Mouse (Mus musculus) liver, embryonic 14.5 days (tissue): ENCODE results near the gene Speer4b. TPM values are rescaled to one million over a fixed set of nuclear protein-coding genes. Genes with fewer than 3 reads are reported as not detected.

Source experiments
- ATAC-seq: fragments of 200-750 bp; cut with Nextera tagmentation; 2 replicates; pipeline ENCODE4 v1.8.0; 2017; ENCODE audit warnings: moderate number of reproducible peaks, mild to moderate bottlenecking, moderate library complexity; ENCODE audit not compliant: insufficient read depth
- DNase-seq, 3 experiments: peaks; one replicate each; pipeline ENCODE4 v3.0.0-alpha.2; 2012 to 2013; ENCODE audit warnings: low read depth in 3 of 3, low spot score in 3 of 3
- H3K27ac ChIP-seq: fragments of 300-500 bp; sonication (generic); 2 replicates; pipeline ENCODE4 v1.5.1; 2014; ENCODE audit warnings: moderate library complexity, mild to moderate bottlenecking, control low read depth, inconsistent platforms
- H3K27me3 ChIP-seq: fragments of 300-500 bp; sonication (generic); 2 replicates; pipeline ENCODE4 v1.6.1; 2014; ENCODE audit warnings: mild to moderate bottlenecking, low read length, moderate library complexity; ENCODE audit not compliant: control insufficient read depth, insufficient read depth
- H3K36me3 ChIP-seq: fragments of 300-500 bp; sonication (generic); replicated peaks from 2 replicates; pipeline ENCODE4 v1.6.1; 2014; ENCODE audit warnings: low read depth; ENCODE audit not compliant: control insufficient read depth, insufficient read depth
- H3K4me1 ChIP-seq, 2 experiments: fragments of 200-500 bp in 1 of 2; fragments of 300-500 bp in 1 of 2; sonication (generic) in 1 of 2; replicated peaks; 2 replicates each; pipeline ENCODE4 v1.6.1; 2012 to 2014; ENCODE audit warnings: antibody characterized with exemption in 1 of 2, inconsistent platforms in 1 of 2, low read length in 1 of 2; ENCODE audit not compliant: control insufficient read depth in 2 of 2, insufficient read depth in 2 of 2
- H3K4me2 ChIP-seq: fragments of 300-500 bp; sonication (generic); 2 replicates; pipeline ENCODE4 v1.6.1; 2014; ENCODE audit warnings: low read depth, mild to moderate bottlenecking, control low read depth, moderate library complexity
- H3K4me3 ChIP-seq, 2 experiments: fragments of 200-500 bp in 1 of 2; fragments of 300-500 bp in 1 of 2; sonication (generic) in 1 of 2; 2 replicates each; pipeline ENCODE4 v1.5.1; 2012 to 2014; ENCODE audit warnings: low read depth in 2 of 2, low read length in 2 of 2, mild to moderate bottlenecking in 2 of 2, control low read depth in 1 of 2, inconsistent platforms in 1 of 2, moderate library complexity in 1 of 2; ENCODE audit not compliant: insufficient read depth in 1 of 2
- H3K9ac ChIP-seq: fragments of 300-500 bp; sonication (generic); replicated peaks from 2 replicates; pipeline ENCODE4 v1.6.1; 2014; ENCODE audit warnings: mild to moderate bottlenecking, control low read depth, moderate library complexity
- H3K9me3 ChIP-seq: fragments of 300-500 bp; sonication (generic); 2 replicates; pipeline ENCODE4 v1.6.1; 2016; ENCODE audit warnings: low read length, mixed read lengths; ENCODE audit not compliant: control insufficient read depth
- CTCF ChIP-seq: IDR thresholded peaks from 2 replicates; pipeline ENCODE4 v1.5.1; 2016; ENCODE audit warnings: antibody characterized with exemption, low read depth, control low read depth
- EP300 ChIP-seq: IDR thresholded peaks from 2 replicates; pipeline ENCODE4 v1.6.1; 2016; ENCODE audit warnings: antibody characterized with exemption, low read depth
- WGBS: fragments of 180-500 bp; shearing (Covaris S2); extraction: QIAGEN DNeasy Blood & Tissue Kit; methylation state at CpG from one replicate; pipeline ENCODE4 v1.1.7; 2014; ENCODE audit not compliant: insufficient replicate concordance; 5-methylcytosine and 5-hydroxymethylcytosine counted together
- polyA plus RNA-seq, 2 experiments: library from polyadenylated mRNA; depleted of rRNA in 1 of 2; stranded (reverse) in 1 of 2; unstranded in 1 of 2; fragments of >200 nt; fragmentation: Nextera tagmentation in 1 of 2; extraction: Ambion mirVana in 1 of 2; gene quantifications; 2 replicates each; pipeline versions ENCODE4 v1.2.1 to v1.2.3; 2012 to 2014

Gene Speer4b
- polyA plus RNA-seq, 2 experiments, result not detected

DNA sequence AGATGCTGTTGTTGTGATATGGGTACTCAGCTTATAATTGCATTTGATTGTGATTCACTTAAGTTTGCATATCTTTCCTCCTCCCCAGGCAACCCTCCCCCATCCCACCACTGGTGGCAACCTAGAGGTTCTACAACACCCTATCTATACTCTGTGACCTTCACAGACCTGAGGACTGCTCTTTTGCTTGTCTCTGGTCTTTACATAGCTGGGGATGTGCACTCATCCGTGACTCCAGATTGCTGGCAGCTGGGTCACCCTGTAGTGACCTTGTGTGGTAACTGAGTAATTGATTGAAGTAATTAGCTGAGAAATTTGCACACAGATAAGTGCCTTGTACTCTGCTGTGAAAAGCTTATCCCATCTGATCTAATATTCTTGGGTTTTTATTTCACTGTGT lies 15.1 kb downstream of the Speer4b start:
- no peak for DNase-seq
- H3K9ac ChIP-seq, result no peak overlapping the region
- no peaks in the 10 kb centered on the region for H3K27me3 ChIP-seq
- H3K4me3 ChIP-seq, result no peak overlapping the region
- no peak overlapping the region for H3K4me2 ChIP-seq
- WGBS, result 32% methylated on average over 1 of the region's 1 CpGs
- ATAC-seq, result no peak
- no peaks in the 10 kb centered on the region for H3K36me3 ChIP-seq
- TF ChIP-seq EP300, result no peak
- H3K4me1 ChIP-seq, result no peaks in the 10 kb centered on the region
- no peak overlapping the region for H3K27ac ChIP-seq
- H3K9me3 ChIP-seq, result no peaks in the 10 kb centered on the region

- DNase-seq (no peak), ATAC-seq (no peak)
- Histone ChIP-seq H3K36me3 (no peaks in the 10 kb centered on the region), H3K9ac (no peak overlapping the region), H3K9me3 (no peaks in the 10 kb centered on the region), H3K4me2 (no peak overlapping the region), H3K4me1 (no peaks in the 10 kb centered on the region), H3K4me3 (no peak overlapping the region), H3K27me3 (no peaks in the 10 kb centered on the region), H3K27ac (no peak overlapping the region)
- 57% methylated on average over 2 of the region's 2 CpGs for WGBS
- no peak for TF ChIP-seq EP300
- no peak for TF ChIP-seq CTCF
These were observed 19.5 kb downstream of the Speer4b start for GRCm38 (mm10) chr5:27481706-27482105.

- no peaks in the 10 kb centered on the region for H3K9me3 ChIP-seq
- DNase-seq (no peak), ATAC-seq (no peak)
- no peak for TF ChIP-seq CTCF
- no peak for TF ChIP-seq EP300
- no peak overlapping the region for H3K4me3 ChIP-seq
- H3K9ac ChIP-seq, result no peak overlapping the region
- no peak overlapping the region for H3K4me2 ChIP-seq
- no peaks in the 10 kb centered on the region for H3K36me3 ChIP-seq
- WGBS, result 44% methylated on average over 4 of the region's 4 CpGs
- H3K27me3 ChIP-seq, result no peaks in the 10 kb centered on the region
- H3K4me1 ChIP-seq, result no peaks in the 10 kb centered on the region
- no peak overlapping the region for H3K27ac ChIP-seq
These were observed 26.2 kb downstream of the Speer4b start for GRCm38 (mm10) chr5:27474964-27475465.

- Histone ChIP-seq H3K4me1 (no peaks in the 10 kb centered on the region), H3K9ac (no peak overlapping the region), H3K36me3 (no peaks in the 10 kb centered on the region), H3K9me3 (no peaks in the 10 kb centered on the region), H3K4me3 (no peak overlapping the region), H3K4me2 (no peak overlapping the region), H3K27me3 (no peaks in the 10 kb centered on the region), H3K27ac (no peak overlapping the region)
- no peak for TF ChIP-seq CTCF
- WGBS, result 46% methylated on average over 1 of the region's 1 CpGs
- DNase-seq, result no peak
- no peak for ATAC-seq
These were observed 43.6 kb downstream of the Speer4b start for GRCm38 (mm10) chr5:27457686-27458085.

- no peak overlapping the region for H3K27ac ChIP-seq
- no peak overlapping the region for H3K9ac ChIP-seq
- H3K27me3 ChIP-seq, result no peaks in the 10 kb centered on the region
- no peak for DNase-seq
- no peaks in the 10 kb centered on the region for H3K36me3 ChIP-seq
- TF ChIP-seq EP300 (no peak), CTCF (no peak)
- ATAC-seq, result no peak
- no peak overlapping the region for H3K4me3 ChIP-seq
- no peak overlapping the region for H3K4me2 ChIP-seq
- no peaks in the 10 kb centered on the region for H3K9me3 ChIP-seq
- H3K4me1 ChIP-seq, result no peaks in the 10 kb centered on the region
- 54% methylated on average over 1 of the region's 1 CpGs for WGBS
These were observed 44.3 kb downstream of the Speer4b start for GRCm38 (mm10) chr5:27456981-27457380.

DNA sequence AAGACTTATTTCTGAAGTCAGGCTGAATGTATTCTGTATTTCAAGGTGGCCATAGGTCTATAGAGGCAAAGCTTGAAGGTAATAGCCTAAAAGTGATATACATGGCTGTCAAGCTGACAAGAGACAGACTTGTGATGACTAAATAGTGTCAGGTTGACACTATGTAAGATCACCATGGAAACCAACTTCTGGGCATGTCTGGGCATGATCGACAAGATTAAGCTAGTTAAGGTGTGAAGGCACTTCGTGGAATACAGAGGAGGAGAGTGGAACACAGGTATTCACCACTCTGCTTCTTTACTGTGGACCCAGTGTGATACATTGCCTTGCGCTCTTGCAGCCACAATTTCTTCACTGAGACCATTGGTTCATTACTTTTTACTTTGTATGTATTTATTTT lies 46.9 kb downstream of the Speer4b start:
- no peak overlapping the region for H3K27ac ChIP-seq
- no peaks in the 10 kb centered on the region for H3K4me1 ChIP-seq
- no peak overlapping the region for H3K4me2 ChIP-seq
- no peak overlapping the region for H3K4me3 ChIP-seq
- ATAC-seq, result no peak
- TF ChIP-seq EP300 (no peak), CTCF (no peak)
- DNase-seq, result no peak
- no peaks in the 10 kb centered on the region for H3K36me3 ChIP-seq
- H3K9ac ChIP-seq, result no peak overlapping the region
- H3K9me3 ChIP-seq, result no peaks in the 10 kb centered on the region
- no peaks in the 10 kb centered on the region for H3K27me3 ChIP-seq
- WGBS, result 59% methylated on average over 3 of the region's 3 CpGs
